Mouse (Mus musculus) lung, embryonic 14.5 days (tissue): ENCODE results near the gene Selenon. TPM values are rescaled to one million over a fixed set of nuclear protein-coding genes. Genes with fewer than 3 reads are reported as not detected.
"Not testable (repeated sequence)": the region's sequence is repeated elsewhere in the genome, so short reads cannot be mapped to it uniquely, and the experiment has no call there.

Experiments used
- ATAC-seq: fragments of 200-750 bp; cut with Nextera tagmentation; 2 replicates; pipeline ENCODE4 v1.8.0; 2017; ENCODE audit warnings: mild to moderate bottlenecking, moderate TSS enrichment, moderate library complexity; ENCODE audit not compliant: insufficient read depth
- DNase-seq: peaks from one replicate; pipeline ENCODE4 v3.0.0-alpha.2; 2015
- H3K27ac ChIP-seq: fragments of 300-500 bp; sonication (generic); 2 replicates; pipeline ENCODE4 v1.5.1; 2014; ENCODE audit warnings: low read depth, mild to moderate bottlenecking, moderate library complexity
- H3K27me3 ChIP-seq: fragments of 300-500 bp; sonication (generic); 2 replicates; pipeline ENCODE4 v1.6.1; 2014; ENCODE audit warnings: low read length, control low read depth; ENCODE audit not compliant: insufficient read depth
- H3K36me3 ChIP-seq: fragments of 300-500 bp; sonication (generic); 2 replicates; pipeline ENCODE4 v1.6.1; 2014; ENCODE audit warnings: control low read depth; ENCODE audit not compliant: insufficient read depth
- H3K4me1 ChIP-seq: fragments of 300-500 bp; sonication (generic); 2 replicates; pipeline ENCODE4 v1.6.1; 2014; ENCODE audit warnings: antibody characterized with exemption, control low read depth; ENCODE audit not compliant: insufficient read depth
- H3K4me2 ChIP-seq: fragments of 300-500 bp; sonication (generic); 2 replicates; pipeline ENCODE4 v1.6.1; 2014; ENCODE audit warnings: mild to moderate bottlenecking
- H3K4me3 ChIP-seq: fragments of 300-500 bp; sonication (generic); 2 replicates; pipeline ENCODE4 v1.5.1; 2014; ENCODE audit warnings: low read depth, low read length
- H3K9ac ChIP-seq: fragments of 300-500 bp; sonication (generic); 2 replicates; pipeline ENCODE4 v1.6.1; 2014
- H3K9me3 ChIP-seq: fragments of 300-500 bp; sonication (generic); 2 replicates; pipeline ENCODE4 v1.6.1; 2016; ENCODE audit warnings: low read depth, low read length, control low read depth
- CTCF ChIP-seq: IDR thresholded peaks from 2 replicates; pipeline ENCODE4 v1.5.1; 2016; ENCODE audit warnings: antibody characterized with exemption, low read depth
- whole genome bisulfite sequencing: fragments of 180-500 bp; shearing (Covaris S2); extraction: QIAGEN DNeasy Blood & Tissue Kit; methylation state at CpG from one replicate; pipeline ENCODE4 v1.1.7; 2014; 5-methylcytosine and 5-hydroxymethylcytosine counted together
- polyA plus RNA-seq: library from polyadenylated mRNA; unstranded; fragments of >200 nt; fragmentation: Nextera tagmentation; extraction: Ambion mirVana; gene quantifications from 2 replicates; pipeline ENCODE4 v1.2.1, GENCODE M21; 2014

The Selenon gene
- polyA plus RNA-seq, 1 experiment from 2014 or later = 62.0 TPM

DNA sequence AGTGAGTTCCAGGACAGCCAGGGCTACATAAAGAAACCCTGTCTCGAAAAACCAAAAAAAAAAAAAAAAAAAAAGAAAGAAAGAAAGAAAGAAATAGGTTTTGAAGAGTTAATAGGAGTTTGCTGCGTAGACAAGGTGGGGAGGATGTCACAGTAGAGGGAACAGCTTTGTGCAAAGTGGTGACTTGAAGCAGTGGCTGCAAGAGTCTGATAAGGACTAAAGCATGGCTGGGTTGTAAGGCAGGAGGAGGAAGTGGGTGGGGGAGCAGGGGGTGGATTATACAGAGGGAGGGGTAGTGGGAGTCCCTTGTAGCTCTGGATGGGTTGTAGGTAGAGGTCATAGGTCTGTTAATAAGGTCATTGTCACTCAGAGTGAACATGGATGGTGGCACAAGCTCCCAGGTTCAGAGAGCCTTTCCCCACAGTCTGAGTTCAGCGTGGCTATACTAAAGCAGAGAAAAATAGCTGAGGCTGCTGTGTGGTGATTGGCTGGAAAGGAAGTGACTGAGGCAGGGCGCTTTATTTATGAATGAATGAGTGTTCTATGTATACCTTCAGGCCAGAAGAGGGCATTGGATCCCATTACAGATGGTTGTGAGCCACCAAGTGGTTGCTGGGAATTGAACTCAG is 45.9 kb downstream of the Selenon start:
- H3K27me3 ChIP-seq = no peaks in the 10 kb centered on the region
- no peak overlapping the region for H3K4me3 ChIP-seq
- no peak overlapping the region for H3K27ac ChIP-seq
- no peaks in the 10 kb centered on the region for H3K36me3 ChIP-seq
- no peak for ATAC-seq
- H3K9me3 ChIP-seq = no peaks in the 10 kb centered on the region
- H3K4me2 ChIP-seq = no peak overlapping the region
- no peak overlapping the region for H3K9ac ChIP-seq
- no peaks in the 10 kb centered on the region for H3K4me1 ChIP-seq
- no peak for TF ChIP-seq CTCF
- no peak for DNase-seq
- WGBS = 67% methylated on average over 3 of the region's 4 CpGs

DNA sequence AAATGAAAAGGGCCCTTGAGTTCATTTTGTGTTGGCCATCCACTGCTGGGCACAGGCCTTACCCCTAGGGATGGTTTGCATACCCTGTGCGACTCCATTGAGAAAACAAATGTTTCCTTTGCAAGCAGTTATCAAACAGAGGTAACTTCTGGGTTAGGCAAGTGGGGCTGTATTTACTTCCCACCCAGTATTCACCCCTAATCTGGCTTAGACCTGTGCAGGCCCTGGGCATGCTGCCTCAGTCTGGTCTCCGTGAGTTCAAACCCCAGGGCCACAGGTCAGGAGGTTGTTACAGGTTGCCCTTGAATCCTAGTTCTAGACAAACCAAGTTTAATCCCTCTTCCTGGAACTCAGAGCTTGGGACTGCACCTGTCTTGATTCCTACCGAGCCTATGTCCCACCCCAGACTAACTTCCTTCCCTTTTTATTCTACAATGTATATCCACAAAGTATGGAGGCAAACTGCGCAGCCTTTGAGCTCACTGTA is 46.6 kb downstream of the Selenon start:
- Histone ChIP-seq H3K27me3 (no peaks in the 10 kb centered on the region), H3K4me1 (no peaks in the 10 kb centered on the region), H3K4me3 (no peak overlapping the region), H3K36me3 (no peaks in the 10 kb centered on the region), H3K4me2 (no peak overlapping the region), H3K9ac (no peak overlapping the region), H3K9me3 (no peaks in the 10 kb centered on the region), H3K27ac (no peak overlapping the region)
- no peak for TF ChIP-seq CTCF
- 85% methylated on average over 4 of the region's 4 CpGs for WGBS
- no peak for DNase-seq
- ATAC-seq = no peak

DNA sequence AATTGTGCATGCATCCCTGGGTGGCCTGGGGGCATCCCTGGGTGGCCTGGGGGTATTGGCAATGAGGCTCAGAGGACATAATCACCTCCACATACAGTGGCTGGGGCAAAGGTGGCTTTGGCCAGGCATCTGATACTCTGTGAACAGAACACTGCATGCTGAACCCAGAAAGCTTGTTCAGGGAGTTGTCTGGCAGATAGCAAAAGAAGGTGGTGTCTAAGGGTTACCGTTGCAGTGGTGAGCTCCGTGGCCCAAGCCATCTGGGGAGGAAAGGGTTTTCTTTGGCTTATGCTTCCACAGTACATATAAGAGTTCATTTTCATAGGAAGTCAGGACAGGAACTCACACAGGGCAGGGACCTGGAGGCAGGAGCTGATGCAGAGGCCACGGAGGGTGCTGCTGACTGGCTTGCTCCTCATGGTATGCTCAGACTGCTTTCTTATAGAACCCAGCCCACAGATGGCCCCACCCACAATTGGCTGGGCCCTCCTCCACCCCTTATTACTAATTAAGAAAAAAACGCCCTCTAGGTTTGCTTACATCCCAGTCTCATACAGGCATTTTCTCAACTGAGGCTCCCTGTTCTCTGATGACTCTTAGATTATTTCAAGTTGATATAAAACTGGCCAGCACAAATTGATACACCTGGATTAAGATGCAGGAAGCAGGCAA is 48.1 kb downstream of the Selenon start:
- DNase-seq = no peak
- Histone ChIP-seq H3K27me3 (no peaks in the 10 kb centered on the region), H3K9ac (no peak overlapping the region), H3K9me3 (no peaks in the 10 kb centered on the region), H3K4me2 (no peak overlapping the region), H3K36me3 (no peaks in the 10 kb centered on the region), H3K27ac (no peak overlapping the region), H3K4me1 (no peaks in the 10 kb centered on the region), H3K4me3 (no peak overlapping the region)
- TF ChIP-seq CTCF = no peak
- no peak for ATAC-seq
- 78% methylated on average over 4 of the region's 4 CpGs for WGBS

DNA sequence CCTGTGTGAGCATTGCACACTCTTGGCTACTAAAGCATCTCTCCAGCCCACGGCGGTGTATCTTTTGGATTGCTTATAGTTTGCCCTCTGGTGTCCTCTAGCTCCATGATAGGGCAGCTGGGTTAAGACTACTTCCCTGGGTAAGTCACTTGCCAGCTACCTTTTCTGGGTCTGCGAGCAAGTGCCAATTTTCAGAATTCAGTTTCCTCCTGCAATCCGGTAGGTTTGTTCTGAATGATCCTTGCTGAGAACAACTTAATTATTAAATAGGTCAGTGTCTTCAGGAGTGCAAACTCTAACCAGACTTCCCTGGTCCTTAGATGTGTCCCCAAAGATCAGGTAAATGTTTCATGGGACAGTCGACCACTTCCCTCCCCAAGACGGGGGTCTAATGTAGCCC is 50.9 kb downstream of the Selenon start:
- DNase-seq (no peak), ATAC-seq (no peak)
- H3K4me1 ChIP-seq = peaks cover 4% of the 10 kb centered on the region; the same call in 1 of the 2 replicates
- H3K27me3 ChIP-seq = no peaks in the 10 kb centered on the region
- H3K9me3 ChIP-seq = no peaks in the 10 kb centered on the region
- H3K36me3 ChIP-seq = no peaks in the 10 kb centered on the region
- 94% methylated on average over 6 of the region's 6 CpGs for WGBS
- H3K4me2 ChIP-seq = no peak overlapping the region
- no peak for TF ChIP-seq CTCF
- no peak overlapping the region for H3K4me3 ChIP-seq
- H3K27ac ChIP-seq = no peak overlapping the region
- H3K9ac ChIP-seq = no peak overlapping the region

DNA sequence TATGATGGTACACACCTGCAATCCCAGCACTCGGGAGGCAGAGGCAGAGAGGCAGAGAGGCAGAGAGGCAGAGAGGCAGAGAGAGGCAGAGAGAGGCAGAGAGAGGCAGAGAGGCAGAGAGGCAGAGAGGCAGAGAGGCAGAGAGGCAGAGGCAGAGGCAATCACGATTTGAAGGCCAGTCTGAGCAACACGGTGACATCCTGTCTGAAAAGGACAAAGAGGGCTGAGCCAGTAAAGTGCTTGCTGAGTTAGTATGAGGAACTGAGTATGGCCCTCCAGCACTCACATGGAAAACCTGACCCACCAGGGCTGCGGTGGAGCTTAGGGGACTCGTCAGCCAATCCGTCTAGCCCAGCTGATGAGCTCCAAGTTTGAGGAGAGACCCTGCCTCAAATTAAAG is 53.0 kb downstream of the Selenon start:
- H3K9ac ChIP-seq, DNase-seq, H3K9me3 ChIP-seq, H3K36me3 ChIP-seq, ATAC-seq, H3K27ac ChIP-seq, H3K4me3 ChIP-seq, H3K4me2 ChIP-seq, H3K27me3 ChIP-seq, H3K4me1 ChIP-seq: not testable (repeated sequence)
- WGBS = 76% methylated on average over 6 of the region's 6 CpGs

DNA sequence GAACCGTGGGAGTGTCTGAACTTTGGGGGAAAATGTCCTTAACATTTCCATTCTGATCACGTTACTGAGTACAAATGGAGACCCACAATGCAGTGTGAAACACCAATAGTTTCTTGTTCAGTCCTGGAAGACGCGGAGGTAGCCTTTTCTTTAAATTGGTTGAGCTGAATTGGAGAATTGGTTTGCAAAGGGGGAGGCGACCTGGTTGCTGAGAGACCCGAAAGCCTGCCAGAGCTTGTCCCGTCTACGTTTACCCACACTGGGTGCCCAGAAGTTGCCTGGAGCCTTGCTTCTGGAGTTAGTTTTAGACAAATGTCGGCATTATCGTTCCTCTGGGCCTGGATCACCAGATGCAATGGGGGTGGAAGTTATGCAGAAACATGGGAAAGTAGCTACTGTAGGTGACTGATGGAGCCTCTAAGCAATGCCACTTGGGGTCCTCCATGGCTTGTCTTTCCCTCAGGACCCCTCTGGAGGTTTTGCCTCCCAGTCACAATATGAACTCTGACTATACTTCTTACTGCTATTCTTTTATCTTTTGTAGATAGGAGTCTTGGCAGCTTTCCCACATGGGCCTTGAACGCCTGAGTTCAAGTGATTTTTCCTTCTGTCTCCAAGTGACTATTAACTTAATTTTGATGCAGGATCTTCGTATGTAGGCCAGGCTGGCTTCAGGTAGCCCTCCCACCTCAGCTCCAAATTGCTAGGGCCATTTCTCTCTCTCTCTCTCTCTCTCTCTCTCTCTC is 53.8 kb downstream of the Selenon start:
- H3K27ac ChIP-seq = no peak overlapping the region
- DNase-seq (peak; percentile 58), ATAC-seq (no peak)

DNA sequence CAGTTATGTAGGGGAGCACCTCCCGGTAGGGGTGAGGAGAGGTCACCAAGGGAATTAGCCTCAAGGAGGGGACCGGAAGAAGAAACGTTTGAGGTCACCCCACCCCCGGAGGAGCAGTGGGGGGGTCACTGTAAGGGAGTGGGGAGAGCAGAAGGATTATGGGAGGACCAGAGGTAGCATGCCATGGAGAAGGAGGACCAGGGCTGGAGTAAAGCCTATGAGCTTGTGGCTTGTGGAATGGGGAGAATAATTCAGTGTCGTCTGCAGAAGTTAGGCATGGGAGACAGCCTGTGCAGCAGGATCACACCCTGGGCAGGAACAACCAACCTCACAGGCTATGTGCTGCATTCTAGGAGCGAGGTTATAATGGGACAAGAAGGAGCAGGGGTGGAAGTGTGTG is 54.7 kb downstream of the Selenon start:
- Histone ChIP-seq H3K27ac (no peak overlapping the region), H3K9me3 (no peaks in the 10 kb centered on the region), H3K4me1 (peaks cover 5% of the 10 kb centered on the region; the same call in 1 of the 2 replicates), H3K27me3 (no peaks in the 10 kb centered on the region), H3K9ac (peak overlapping the region; percentile 58), H3K36me3 (no peaks in the 10 kb centered on the region), H3K4me2 (peak overlapping the region; percentile 93), H3K4me3 (peak overlapping the region; percentile 48)
- ATAC-seq (peak; percentile 59; the same call in 1 of the 2 replicates), DNase-seq (no peak)
- WGBS = 10% methylated on average over 6 of the region's 6 CpGs
- no peak for TF ChIP-seq CTCF

More for the DNA sequence above, 53.8 kb downstream of the Selenon start:
- Histone ChIP-seq H3K27me3 (no peaks in the 10 kb centered on the region), H3K4me2 (peak overlapping the region; percentile 93; the same call in 1 of the 2 replicates), H3K36me3 (no peaks in the 10 kb centered on the region), H3K9me3 (no peaks in the 10 kb centered on the region), H3K4me3 (no peak overlapping the region), H3K9ac (no peak overlapping the region), H3K4me1 (peaks cover 5% of the 10 kb centered on the region; the same call in 1 of the 2 replicates)
- TF ChIP-seq CTCF = no peak
- 63% methylated on average over 12 of the region's 12 CpGs for WGBS
